Mouse (Mus musculus) ES-Bruce4 (cell line): Measurements from ENCODE around the gene Mapt.

Experiments used
- CTCF ChIP-seq: IDR thresholded peaks from one replicate; pipeline ENCODE4 v1.8.1; 2011; ENCODE audit warnings: low read depth, low read length
- EP300 ChIP-seq: IDR thresholded peaks from 2 replicates; pipeline ENCODE4 v1.6.1; 2011; ENCODE audit warnings: low read depth, low read length; ENCODE audit not compliant: insufficient read depth
- POLR2A ChIP-seq: IDR thresholded peaks from one replicate; pipeline ENCODE4 v1.8.1; 2011; ENCODE audit warnings: low read length; ENCODE audit not compliant: insufficient read depth

DNA sequence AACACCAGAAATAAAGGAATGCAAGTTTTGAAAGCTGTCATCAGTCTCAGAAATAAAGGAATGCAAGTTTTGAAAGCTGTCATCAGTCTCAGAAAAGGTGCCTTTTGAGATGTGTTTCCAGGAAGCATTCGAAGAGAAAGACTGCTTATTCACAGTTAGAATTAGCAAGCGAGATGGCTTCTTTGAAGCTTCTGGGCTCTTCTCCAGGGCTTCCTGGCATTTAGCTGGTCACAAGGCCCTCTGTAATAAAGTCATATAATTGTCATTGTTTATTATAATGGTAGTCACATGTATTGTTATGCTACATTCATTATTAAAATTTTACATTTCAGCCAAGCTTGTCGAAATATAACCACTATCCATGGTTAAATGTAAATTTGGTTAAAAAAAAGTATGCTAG is 13.1 kb upstream of the Mapt start:
- TF ChIP-seq CTCF, result no peak
- no peak for TF ChIP-seq POLR2A
- no peak for TF ChIP-seq EP300
